Mouse (Mus musculus) intestine, postnatal 0 days (tissue): ENCODE data around the gene Nap1l1. TPM values are rescaled to one million over a fixed set of nuclear protein-coding genes. Genes with fewer than 3 reads are reported as not detected.

Source experiments
- ATAC-seq: fragments of 200-750 bp; cut with Nextera tagmentation; 2 replicates; pipeline ENCODE4 v1.8.0; 2017; ENCODE audit warnings: mild to moderate bottlenecking, moderate TSS enrichment, moderate library complexity
- H3K27ac ChIP-seq: fragments of 300-500 bp; sonication (generic); 2 replicates; pipeline ENCODE4 v1.5.1; 2014; ENCODE audit warnings: mild to moderate bottlenecking, low read depth, low read length, moderate library complexity
- H3K27me3 ChIP-seq: fragments of 300-500 bp; sonication (generic); replicated peaks from 2 replicates; pipeline ENCODE4 v1.6.1; 2014; ENCODE audit warnings: low read length, mixed read lengths; ENCODE audit not compliant: control insufficient read depth, insufficient read depth
- H3K36me3 ChIP-seq: fragments of 300-500 bp; sonication (generic); 2 replicates; pipeline ENCODE4 v1.6.1; 2014; ENCODE audit warnings: mild to moderate bottlenecking, moderate library complexity; ENCODE audit not compliant: control insufficient read depth, insufficient read depth
- H3K4me1 ChIP-seq: fragments of 300-500 bp; sonication (generic); replicated peaks from 2 replicates; pipeline ENCODE4 v1.6.1; 2014; ENCODE audit warnings: antibody characterized with exemption, low read length, mixed read lengths; ENCODE audit not compliant: control insufficient read depth, insufficient read depth
- H3K4me2 ChIP-seq: fragments of 300-500 bp; sonication (generic); replicated peaks from 2 replicates; pipeline ENCODE4 v1.6.1; 2014; ENCODE audit warnings: low read depth, mild to moderate bottlenecking, moderate library complexity
- H3K4me3 ChIP-seq: fragments of 300-500 bp; sonication (generic); 2 replicates; pipeline ENCODE4 v1.5.1; 2014; ENCODE audit warnings: low read depth, low read length
- H3K9ac ChIP-seq: fragments of 300-500 bp; sonication (generic); 2 replicates; pipeline ENCODE4 v1.6.1; 2014; ENCODE audit warnings: mild to moderate bottlenecking, low read depth, low read length
- H3K9me3 ChIP-seq: fragments of 300-500 bp; sonication (generic); 2 replicates; pipeline ENCODE4 v1.6.1; 2016; ENCODE audit warnings: mixed run types; ENCODE audit not compliant: control insufficient read depth
- CTCF ChIP-seq: sonication (generic); IDR thresholded peaks from 2 replicates; pipeline ENCODE4 v1.5.1; 2016; ENCODE audit warnings: low read depth, mild to moderate bottlenecking, control low read depth, antibody characterized with exemption, moderate library complexity
- WGBS: fragments of 180-500 bp; shearing (Covaris S2); extraction: QIAGEN DNeasy Blood & Tissue Kit; methylation state at CpG from one replicate; pipeline ENCODE4 v1.1.7; 2014; 5-methylcytosine and 5-hydroxymethylcytosine counted together
- polyA plus RNA-seq: library from polyadenylated mRNA; unstranded; fragments of >200 nt; fragmentation: Nextera tagmentation; extraction: Ambion mirVana; gene quantifications from 2 replicates; pipeline ENCODE4 v1.2.1, GENCODE M21; 2015

Nap1l1 gene
- polyA plus RNA-seq, 1 experiment from 2014 or later = 62.1 TPM

- H3K4me2 ChIP-seq = peak overlapping the region; percentile 30; the same call in 1 of the 2 replicates
- H3K9me3 ChIP-seq = no peaks in the 10 kb centered on the region
- peaks cover 10% of the 10 kb centered on the region; the same call in 1 of the 2 replicates for H3K4me1 ChIP-seq
- H3K36me3 ChIP-seq = no peaks in the 10 kb centered on the region
- no peak overlapping the region for H3K4me3 ChIP-seq
- H3K9ac ChIP-seq = no peak overlapping the region
- peak; percentile 25; the same call in 1 of the 2 replicates for ATAC-seq
- peak overlapping the region; percentile 68 for H3K27ac ChIP-seq
- TF ChIP-seq CTCF = no peak
- H3K27me3 ChIP-seq = no peaks in the 10 kb centered on the region
- WGBS = 22% methylated on average over 9 of the region's 9 CpGs
Measured at GRCm38 (mm10) chr10:111539724-111540324, 66.8 kb downstream of the Nap1l1 start.

- no peak overlapping the region for H3K4me3 ChIP-seq
- H3K4me1 ChIP-seq = peaks cover 12% of the 10 kb centered on the region
- H3K36me3 ChIP-seq = no peaks in the 10 kb centered on the region
- 95% methylated on average over 9 of the region's 9 CpGs for WGBS
- no peak overlapping the region for H3K27ac ChIP-seq
- no peak for TF ChIP-seq CTCF
- no peak for ATAC-seq
- H3K27me3 ChIP-seq = no peaks in the 10 kb centered on the region
- no peak overlapping the region for H3K4me2 ChIP-seq
- no peak overlapping the region for H3K9ac ChIP-seq
- H3K9me3 ChIP-seq = no peaks in the 10 kb centered on the region
Measured at GRCm38 (mm10) chr10:111540678-111541077, 67.7 kb downstream of the Nap1l1 start.

- Histone ChIP-seq H3K27me3 (no peaks in the 10 kb centered on the region), H3K9ac (no peak overlapping the region), H3K27ac (no peak overlapping the region; the same call in 1 of the 2 replicates), H3K36me3 (no peaks in the 10 kb centered on the region), H3K9me3 (no peaks in the 10 kb centered on the region), H3K4me1 (peaks cover 13% of the 10 kb centered on the region), H3K4me2 (no peak overlapping the region), H3K4me3 (no peak overlapping the region)
- ATAC-seq = no peak
- TF ChIP-seq CTCF = no peak
- WGBS = 84% methylated on average over 7 of the region's 7 CpGs
Measured at GRCm38 (mm10) chr10:111543106-111543505, 70.1 kb downstream of the Nap1l1 start.

GRCm38 (mm10) chr10:111543781-111544260 lies 70.8 kb downstream of the Nap1l1 start:
- H3K4me3 ChIP-seq = no peak overlapping the region
- H3K27ac ChIP-seq = no peak overlapping the region
- H3K9me3 ChIP-seq = no peaks in the 10 kb centered on the region
- 12% methylated on average over 7 of the region's 7 CpGs for WGBS
- TF ChIP-seq CTCF = no peak
- no peak overlapping the region for H3K9ac ChIP-seq
- H3K27me3 ChIP-seq = no peaks in the 10 kb centered on the region
- peak overlapping the region; percentile 21; the same call in 1 of the 2 replicates for H3K4me2 ChIP-seq
- peaks cover 13% of the 10 kb centered on the region for H3K4me1 ChIP-seq
- H3K36me3 ChIP-seq = no peaks in the 10 kb centered on the region
- peak; percentile 87 for ATAC-seq

- TF ChIP-seq CTCF = no peak
- peaks cover 13% of the 10 kb centered on the region for H3K4me1 ChIP-seq
- no peak overlapping the region for H3K9ac ChIP-seq
- no peak overlapping the region for H3K4me2 ChIP-seq
- 76% methylated on average over 4 of the region's 4 CpGs for whole genome bisulfite sequencing
- H3K4me3 ChIP-seq = no peak overlapping the region
- no peak for ATAC-seq
- no peaks in the 10 kb centered on the region for H3K27me3 ChIP-seq
- H3K36me3 ChIP-seq = no peaks in the 10 kb centered on the region
- no peaks in the 10 kb centered on the region for H3K9me3 ChIP-seq
- H3K27ac ChIP-seq = no peak overlapping the region
Measured at GRCm38 (mm10) chr10:111544311-111544710, 71.3 kb downstream of the Nap1l1 start.

- H3K4me2 ChIP-seq = no peak overlapping the region
- H3K9me3 ChIP-seq = no peaks in the 10 kb centered on the region
- H3K36me3 ChIP-seq = no peaks in the 10 kb centered on the region
- H3K4me1 ChIP-seq = peaks cover 9% of the 10 kb centered on the region
- H3K4me3 ChIP-seq = no peak overlapping the region
- no peak for TF ChIP-seq CTCF
- H3K27me3 ChIP-seq = no peaks in the 10 kb centered on the region
- 41% methylated on average over 4 of the region's 4 CpGs for WGBS
- no peak overlapping the region for H3K9ac ChIP-seq
- H3K27ac ChIP-seq = no peak overlapping the region
- peak; percentile 48; the same call in 1 of the 2 replicates for ATAC-seq
Measured at GRCm38 (mm10) chr10:111545648-111546047, 72.6 kb downstream of the Nap1l1 start.

Other genes with a start within 250 kb of the Nap1l1 start
- gene Bbs10, start 174.5 kb upstream of the Nap1l1 start, polyA plus RNA-seq = 1.3 TPM in 2 replicates
- gene Phlda1, start 33.1 kb downstream of the Nap1l1 start, polyA plus RNA-seq = 21.0 and 21.4 TPM in 2 replicates